Mouse (Mus musculus) kidney, adult 2 months (tissue): ENCODE measurements around the gene Ap3d1. TPM values are rescaled to one million over a fixed set of nuclear protein-coding genes. Genes with fewer than 3 reads are reported as not detected.
A peak's percentile ranks its signal among the peaks of the same experiment; 100 is the strongest.

Experiments used
- DNase-seq: peaks from one replicate; pipeline ENCODE4 v3.0.0; 2021
- H3K27ac ChIP-seq: fragments of 200-500 bp; 2 replicates; pipeline ENCODE4 v1.5.1; 2012; ENCODE audit warnings: low read depth, low read length, control low read depth, inconsistent platforms; ENCODE audit not compliant: insufficient read depth
- H3K27me3 ChIP-seq: fragments of 200-500 bp; replicated peaks from 2 replicates; pipeline ENCODE4 v1.6.1; 2012; ENCODE audit warnings: mild to moderate bottlenecking, moderate library complexity, low read length, inconsistent platforms; ENCODE audit not compliant: control insufficient read depth, insufficient read depth
- H3K36me3 ChIP-seq: fragments of 200-500 bp; 2 replicates; pipeline ENCODE4 v1.6.1; 2012; ENCODE audit warnings: mild to moderate bottlenecking, moderate library complexity, low read length, inconsistent platforms; ENCODE audit not compliant: control insufficient read depth, insufficient read depth
- H3K4me1 ChIP-seq: fragments of 200-500 bp; 2 replicates; pipeline ENCODE4 v1.6.1; 2011; ENCODE audit warnings: low read length; ENCODE audit not compliant: control insufficient read depth, insufficient read depth
- H3K4me3 ChIP-seq: fragments of 200-500 bp; 2 replicates; pipeline ENCODE4 v1.5.1; 2011; ENCODE audit warnings: mild to moderate bottlenecking, low read depth, low read length, control low read depth; ENCODE audit not compliant: insufficient read depth
- CTCF ChIP-seq: fragments of 200-500 bp; conservative IDR thresholded peaks from 2 replicates; pipeline ENCODE4 v1.5.1; 2011; ENCODE audit warnings: low read depth, mild to moderate bottlenecking, control low read depth, low read length, moderate library complexity, mixed read lengths; ENCODE audit not compliant: insufficient read depth, insufficient read length
- POLR2A ChIP-seq: fragments of 200-500 bp; IDR thresholded peaks from one replicate; pipeline ENCODE4 v1.6.1; 2011; ENCODE audit warnings: low read depth, low read length, control low read depth
- WGBS: fragments of 180-500 bp; shearing (Covaris S2); methylation state at CpG from one replicate; pipeline ENCODE4 v1.1.7; 2018; 5-methylcytosine and 5-hydroxymethylcytosine counted together
- polyA plus RNA-seq: library from polyadenylated mRNA; depleted of rRNA; stranded (reverse); fragments of >200 nt; gene quantifications from 2 replicates; pipeline ENCODE4 v1.2.3, GENCODE M21; 2012

Ap3d1 gene
- polyA plus RNA-seq, 1 experiment, result 87.7 TPM

- H3K27me3 ChIP-seq, result no peaks in the 10 kb centered on the region
- TF ChIP-seq POLR2A, result no peak
- TF ChIP-seq CTCF, result no peak
- no peak overlapping the region for H3K4me3 ChIP-seq
- H3K27ac ChIP-seq, result peak overlapping the region; percentile 52
- peak; percentile 75 for DNase-seq
- no peaks in the 10 kb centered on the region; the same call in none of the 2 replicates for H3K4me1 ChIP-seq
- no peaks in the 10 kb centered on the region; the same call in 1 of the 2 replicates for H3K36me3 ChIP-seq
- WGBS, result 59% methylated on average over 10 of the region's 10 CpGs
Observed at GRCm38 (mm10) chr10:80766161-80766815, 24.2 kb upstream of the Ap3d1 start.

GRCm38 (mm10) chr10:80765746-80766145 lies 23.7 kb upstream of the Ap3d1 start:
- DNase-seq, result no peak
- Histone ChIP-seq H3K4me3 (no peak overlapping the region), H3K27me3 (no peaks in the 10 kb centered on the region), H3K36me3 (no peaks in the 10 kb centered on the region; the same call in 1 of the 2 replicates), H3K27ac (peak overlapping the region; percentile 32), H3K4me1 (peaks cover 5% of the 10 kb centered on the region)
- TF ChIP-seq POLR2A (no peak), CTCF (no peak)
- WGBS, result 61% methylated on average over 2 of the region's 2 CpGs

GRCm38 (mm10) chr10:80763502-80763901 lies 21.4 kb upstream of the Ap3d1 start:
- Histone ChIP-seq H3K27ac (no peak overlapping the region), H3K36me3 (no peaks in the 10 kb centered on the region; the same call in 1 of the 2 replicates), H3K27me3 (no peaks in the 10 kb centered on the region), H3K4me3 (no peak overlapping the region), H3K4me1 (peaks cover 15% of the 10 kb centered on the region)
- TF ChIP-seq CTCF, result no peak
- TF ChIP-seq POLR2A, result no peak
- DNase-seq, result no peak
- 89% methylated on average over 2 of the region's 2 CpGs for WGBS

- DNase-seq, result no peak
Observed at GRCm38 (mm10) chr10:80761821-80762220, 19.8 kb upstream of the Ap3d1 start.

GRCm38 (mm10) chr10:80760596-80761524 lies 18.8 kb upstream of the Ap3d1 start:
- Histone ChIP-seq H3K4me3 (no peak overlapping the region), H3K36me3 (no peaks in the 10 kb centered on the region), H3K27me3 (no peaks in the 10 kb centered on the region), H3K27ac (no peak overlapping the region), H3K4me1 (peaks cover 40% of the 10 kb centered on the region)
- peak; percentile 66 for DNase-seq
- 63% methylated on average over 4 of the region's 4 CpGs for WGBS
- TF ChIP-seq CTCF (no peak), POLR2A (no peak)

More at GRCm38 (mm10) chr10:80761821-80762220, 19.8 kb upstream of the Ap3d1 start:
- Histone ChIP-seq H3K4me3 (no peak overlapping the region), H3K4me1 (peaks cover 31% of the 10 kb centered on the region), H3K36me3 (no peaks in the 10 kb centered on the region; the same call in 1 of the 2 replicates), H3K27ac (no peak overlapping the region), H3K27me3 (no peaks in the 10 kb centered on the region)
- TF ChIP-seq CTCF (no peak), POLR2A (no peak)
- WGBS, result 36% methylated on average over 3 of the region's 3 CpGs

- Histone ChIP-seq H3K36me3 (no peaks in the 10 kb centered on the region), H3K27me3 (no peaks in the 10 kb centered on the region), H3K27ac (no peak overlapping the region), H3K4me3 (no peak overlapping the region), H3K4me1 (peaks cover 41% of the 10 kb centered on the region)
- peak; percentile 18 for DNase-seq
- 37% methylated on average over 7 of the region's 7 CpGs for WGBS
- TF ChIP-seq POLR2A (no peak), CTCF (no peak)
Observed at GRCm38 (mm10) chr10:80758651-80759050, 16.6 kb upstream of the Ap3d1 start.

- peak; percentile 80 for TF ChIP-seq CTCF
- TF ChIP-seq POLR2A, result no peak
- peaks cover 42% of the 10 kb centered on the region for H3K4me1 ChIP-seq
- H3K4me3 ChIP-seq, result no peak overlapping the region
- H3K36me3 ChIP-seq, result no peaks in the 10 kb centered on the region
- peak; percentile 92 for DNase-seq
- 18% methylated on average over 5 of the region's 5 CpGs for WGBS
- no peaks in the 10 kb centered on the region for H3K27me3 ChIP-seq
- no peak overlapping the region for H3K27ac ChIP-seq
Observed at GRCm38 (mm10) chr10:80757717-80758116, 15.7 kb upstream of the Ap3d1 start.
